Mouse (Mus musculus) adipocyte (in vitro differentiated cells): Measurements from ENCODE around the gene Sort1.
A peak's percentile ranks its signal among the peaks of the same experiment; 100 is the strongest.

ENCODE experiments used
- DNase-seq: peaks from one replicate; pipeline ENCODE4 v3.0.0-alpha.2; 2016; ENCODE audit warnings: low spot score

Gene Sort1

DNA sequence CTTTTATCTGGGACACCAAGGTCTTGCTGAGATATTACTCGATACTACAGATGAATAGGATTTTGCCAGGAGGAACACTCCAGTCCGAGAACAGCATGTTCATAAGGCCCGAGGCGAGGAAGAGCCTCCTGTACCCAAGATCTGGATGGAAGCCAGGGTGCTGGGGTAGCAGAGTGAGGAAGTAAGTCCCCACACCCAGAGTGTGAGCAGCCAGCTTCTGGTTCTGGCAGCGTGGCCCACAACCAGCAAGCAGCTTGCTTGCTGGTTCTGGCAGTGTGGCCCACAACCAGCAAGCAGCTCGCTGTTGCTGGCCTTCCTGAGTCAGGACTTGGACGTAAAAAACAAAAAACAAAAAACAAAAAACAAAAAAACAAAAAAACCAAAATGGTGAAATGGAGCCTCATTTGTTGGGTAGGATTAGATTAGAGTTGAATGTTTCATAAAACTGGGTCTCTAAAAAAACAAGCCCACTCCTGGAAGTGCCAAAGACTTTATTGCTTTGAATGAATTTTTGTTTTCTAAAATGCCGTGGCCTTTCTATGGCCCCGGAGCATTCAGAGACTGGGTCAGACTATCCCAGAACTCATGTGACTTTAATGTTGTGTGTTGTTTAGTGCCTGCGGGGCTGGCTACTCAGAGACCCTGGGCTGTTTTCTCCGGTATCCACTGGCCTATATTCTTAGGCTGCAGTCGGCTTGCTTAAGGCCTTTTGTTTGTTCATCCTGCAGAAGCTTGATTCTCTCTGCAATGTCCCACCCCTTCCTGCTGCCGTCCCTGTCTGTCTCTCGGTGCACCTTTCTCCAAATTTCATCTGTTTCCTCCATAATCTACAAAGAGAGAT lies 11.7 kb downstream of the Sort1 start:
- peak; percentile 47 for DNase-seq

DNA sequence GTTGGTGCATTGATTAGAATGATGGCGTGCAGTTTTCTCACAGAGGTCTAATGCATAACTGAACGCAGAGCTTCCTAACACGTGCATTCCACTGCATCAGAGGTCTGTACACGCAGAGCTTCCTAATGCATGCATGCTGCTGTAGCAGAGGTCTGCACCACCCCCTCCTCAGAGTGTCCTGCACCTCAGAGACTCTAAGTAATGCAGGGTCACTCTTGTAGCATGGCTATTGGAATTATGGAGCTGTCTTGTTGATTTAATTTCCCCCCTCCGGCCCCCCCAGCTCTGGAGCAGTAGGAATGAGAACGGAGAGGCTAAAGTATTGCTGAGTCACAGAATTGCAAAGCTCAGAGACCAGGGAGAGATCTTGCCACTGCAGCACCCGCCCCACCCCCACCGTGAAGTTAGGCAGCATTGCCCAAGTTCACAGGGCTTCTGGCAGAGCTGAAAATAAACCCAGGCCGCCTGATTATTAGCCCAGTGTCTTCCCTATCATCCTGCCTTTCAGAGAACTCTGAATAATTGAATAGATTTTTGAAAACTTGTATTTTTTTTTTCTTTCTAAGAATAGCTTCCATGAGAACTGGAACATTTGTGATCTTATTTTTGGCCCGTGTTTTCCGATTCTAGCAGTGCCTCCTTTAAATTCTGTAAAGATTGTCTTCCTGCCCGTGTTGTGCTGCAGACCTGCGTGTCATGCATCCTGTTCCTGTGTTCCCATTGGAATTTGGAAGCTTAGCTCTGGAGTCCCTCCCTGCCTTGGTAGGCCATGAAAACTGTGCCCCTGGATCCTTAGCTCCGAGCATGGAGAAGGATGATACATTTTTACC lies 12.6 kb downstream of the Sort1 start:
- peak; percentile 89 for DNase-seq

DNA sequence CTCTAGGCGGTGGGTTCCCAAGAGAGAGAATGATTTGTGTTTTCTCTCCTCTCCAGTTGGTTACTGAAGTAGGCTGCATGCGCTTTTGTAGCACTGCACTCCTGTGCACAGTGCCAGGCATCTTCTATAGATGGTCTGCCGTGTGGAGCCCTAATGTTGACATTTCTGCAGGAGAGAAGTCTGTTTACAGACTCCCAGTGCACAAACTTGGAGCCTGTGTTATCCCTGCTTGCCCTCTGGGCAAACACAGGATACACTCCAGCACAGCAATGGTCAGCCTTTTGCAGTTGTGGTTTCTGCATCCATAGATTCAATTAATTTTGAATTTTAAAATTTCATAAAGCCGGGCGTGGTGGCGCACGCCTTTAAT lies 13.2 kb downstream of the Sort1 start:
- DNase-seq = no peak

DNA sequence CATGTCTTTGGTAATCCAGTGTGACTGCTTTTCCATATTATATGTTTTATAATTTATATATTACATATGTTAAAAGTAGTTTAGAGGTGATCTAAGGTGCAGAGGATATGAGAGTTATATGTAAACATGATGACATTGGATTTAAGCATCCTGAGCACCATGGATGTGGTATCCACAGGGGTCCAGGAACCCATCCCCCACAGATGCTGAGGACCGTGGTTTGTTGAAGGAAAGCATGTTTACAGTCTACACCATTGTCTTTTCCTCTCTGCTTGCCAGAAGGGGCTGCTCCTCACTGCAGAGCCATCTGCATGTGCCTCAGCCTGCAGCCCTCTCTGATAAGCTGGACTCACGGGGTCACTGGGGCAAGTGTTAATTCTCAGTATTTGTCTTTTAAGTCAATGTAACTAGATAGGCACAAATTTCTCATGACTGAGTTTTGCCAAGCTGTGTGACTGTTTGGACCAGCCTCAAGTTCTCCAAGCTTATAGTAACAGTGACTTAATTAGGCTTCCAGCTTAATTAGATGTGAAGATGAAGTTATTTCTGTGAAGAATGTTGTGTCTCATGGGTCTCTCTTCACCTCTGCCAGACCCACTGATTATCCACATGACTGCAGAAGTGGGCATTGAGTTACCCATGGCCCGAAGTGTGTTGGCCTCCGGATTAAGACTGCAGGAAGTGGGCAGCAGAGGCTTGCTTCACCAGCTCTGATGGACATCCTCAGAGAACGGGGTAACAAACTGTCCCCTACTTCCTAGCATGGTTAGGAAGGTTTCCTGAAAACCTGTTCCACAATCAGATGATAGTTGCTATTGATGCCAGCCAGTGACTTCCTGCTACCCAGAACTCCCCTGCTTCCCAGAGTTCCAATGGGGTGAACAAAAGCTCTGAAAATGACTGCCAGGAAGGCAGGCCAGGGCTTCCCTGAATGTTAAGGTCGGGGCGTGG lies 14.0 kb downstream of the Sort1 start:
- DNase-seq = no peak

DNA sequence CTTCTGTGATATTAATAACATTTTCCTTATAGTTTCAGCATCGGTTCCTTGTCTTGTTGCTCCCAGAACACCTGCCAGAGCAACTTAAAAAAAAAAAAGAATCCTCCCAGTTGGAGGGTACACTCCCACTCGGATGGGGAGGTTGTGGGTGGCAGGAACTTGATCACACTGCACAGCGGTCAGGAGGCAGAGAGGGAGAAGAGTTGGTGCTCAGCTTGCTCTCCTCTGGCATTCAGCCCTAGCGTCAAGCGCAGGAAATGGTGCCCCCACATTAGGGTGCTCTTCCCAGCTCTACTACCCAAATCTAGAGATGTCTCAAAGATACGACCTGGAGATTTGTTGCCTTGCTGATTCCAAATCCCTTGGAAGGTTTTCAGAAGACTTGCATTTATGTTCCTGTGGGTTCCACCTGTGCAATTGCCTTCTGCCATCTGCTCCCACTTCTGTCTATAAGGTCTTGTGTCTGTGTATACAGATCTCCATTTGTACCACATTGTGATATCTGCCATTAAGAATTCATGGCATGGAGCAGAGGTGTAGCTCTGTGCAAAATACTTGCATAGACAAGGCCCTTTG lies 16.7 kb downstream of the Sort1 start:
- DNase-seq = no peak

DNA sequence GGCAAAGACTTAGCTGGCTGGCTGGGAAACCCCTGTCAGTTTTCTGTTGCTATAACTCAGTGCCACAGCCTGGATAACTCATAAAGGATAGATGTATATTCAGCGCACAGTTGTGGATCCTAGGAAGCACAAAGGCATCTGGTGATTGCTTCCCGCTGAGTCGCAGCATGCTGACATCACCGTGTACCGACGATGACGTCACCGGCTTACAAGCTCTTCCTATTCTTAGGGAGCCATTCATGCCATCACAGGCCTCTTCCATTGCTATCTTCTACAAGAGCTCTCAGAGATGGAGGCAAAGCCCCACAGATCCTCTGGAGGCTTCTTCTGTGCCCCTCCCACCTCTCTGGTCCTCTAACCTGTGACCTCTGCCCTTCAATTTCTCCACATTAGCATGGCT lies 19.8 kb downstream of the Sort1 start:
- no peak for DNase-seq

DNA sequence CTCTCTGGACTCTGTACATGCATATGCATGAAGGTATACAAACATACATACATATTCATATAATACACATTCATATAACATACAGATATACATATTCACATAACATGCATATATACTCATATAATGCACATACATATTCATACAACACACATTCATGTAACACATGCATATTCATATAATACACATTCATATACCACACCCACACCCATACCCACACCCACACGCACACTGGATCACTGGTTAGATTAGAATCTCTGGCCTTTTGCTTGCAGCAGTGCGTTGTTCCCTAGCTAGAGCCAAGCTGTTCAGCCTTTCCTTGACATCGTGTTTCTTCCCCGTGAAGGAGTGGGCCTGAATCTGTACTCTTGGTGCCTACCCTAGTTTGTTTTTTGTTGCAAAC lies 20.9 kb downstream of the Sort1 start:
- DNase-seq = no peak

DNA sequence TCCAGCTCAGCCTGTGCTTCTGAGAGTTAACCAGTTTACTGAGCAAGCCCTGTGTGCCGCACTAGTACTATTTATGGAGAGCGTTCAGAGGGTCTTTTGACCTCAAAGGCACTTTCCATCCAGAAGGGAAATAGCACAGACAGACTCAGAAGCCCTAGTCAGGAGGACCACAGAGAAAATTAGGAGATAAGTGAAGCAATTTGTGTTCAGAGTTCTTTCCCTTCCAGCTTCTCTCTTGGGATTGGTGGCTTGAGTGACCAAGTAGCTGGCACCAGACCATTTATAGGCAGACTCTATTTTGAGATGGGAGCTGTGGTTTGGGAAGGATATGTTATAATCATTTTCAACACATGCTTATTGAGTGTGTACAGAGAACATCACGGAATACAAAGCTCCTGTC lies 22.5 kb downstream of the Sort1 start:
- DNase-seq = peak; percentile 79

DNA sequence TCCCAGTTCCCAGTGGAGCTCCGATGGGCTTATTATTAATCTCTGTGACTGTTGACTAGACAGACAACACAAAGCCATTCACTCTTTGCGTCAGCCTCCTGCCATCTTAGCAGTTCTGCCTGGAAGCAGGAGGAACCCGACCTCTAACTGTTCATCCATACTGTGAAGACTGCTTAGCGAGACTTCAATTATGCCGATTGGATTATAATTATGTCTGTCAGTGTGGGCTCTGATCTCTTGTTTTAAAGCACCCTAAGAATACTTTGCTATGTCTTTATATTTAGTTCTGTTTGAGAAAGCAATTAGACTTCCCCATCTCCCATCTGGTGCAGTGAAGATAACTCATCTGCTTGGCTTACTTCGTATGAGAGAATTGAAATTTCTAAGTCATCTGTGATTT lies 23.6 kb downstream of the Sort1 start:
- no peak for DNase-seq

DNA sequence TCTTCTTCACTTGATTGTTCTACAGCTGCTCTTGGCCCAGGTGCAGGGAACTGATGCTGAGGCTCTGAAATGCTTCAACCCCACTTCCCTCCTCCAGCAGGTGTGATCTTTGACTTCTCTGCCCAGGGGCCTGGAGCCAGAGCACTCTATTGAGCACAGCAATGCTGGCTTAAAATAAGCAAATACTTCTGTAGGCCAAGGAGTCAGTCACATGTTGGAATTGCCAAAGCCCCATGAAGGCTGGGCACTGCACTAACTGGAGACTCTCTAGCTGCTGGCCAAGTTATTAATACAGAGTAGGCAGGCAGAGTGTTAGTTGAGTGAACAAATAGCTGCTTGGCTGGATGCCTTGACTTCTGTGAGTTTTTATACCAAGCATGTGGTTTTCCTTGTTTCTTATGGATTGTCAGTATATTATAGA lies 27.0 kb downstream of the Sort1 start:
- DNase-seq = peak; percentile 95

DNA sequence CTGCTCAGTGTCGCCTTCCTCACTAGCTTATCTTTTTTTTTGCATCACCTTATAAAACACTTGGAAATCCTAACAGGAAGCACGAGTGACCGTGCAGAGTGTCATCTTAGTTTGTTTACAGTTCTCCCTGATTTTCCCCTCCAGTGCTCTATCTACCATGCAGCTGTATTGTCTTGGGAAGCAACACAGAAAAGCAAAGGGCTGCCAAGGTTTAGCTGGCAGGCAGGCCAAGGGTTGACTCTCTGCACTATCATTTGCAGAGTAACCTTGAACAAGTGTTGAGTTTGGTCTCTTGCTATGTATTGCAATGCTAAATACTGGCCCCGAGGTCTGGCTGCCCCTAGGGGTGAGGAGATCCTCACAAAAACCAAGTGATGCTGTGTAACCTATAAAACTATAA lies 27.8 kb downstream of the Sort1 start:
- DNase-seq = peak; percentile 85

DNA sequence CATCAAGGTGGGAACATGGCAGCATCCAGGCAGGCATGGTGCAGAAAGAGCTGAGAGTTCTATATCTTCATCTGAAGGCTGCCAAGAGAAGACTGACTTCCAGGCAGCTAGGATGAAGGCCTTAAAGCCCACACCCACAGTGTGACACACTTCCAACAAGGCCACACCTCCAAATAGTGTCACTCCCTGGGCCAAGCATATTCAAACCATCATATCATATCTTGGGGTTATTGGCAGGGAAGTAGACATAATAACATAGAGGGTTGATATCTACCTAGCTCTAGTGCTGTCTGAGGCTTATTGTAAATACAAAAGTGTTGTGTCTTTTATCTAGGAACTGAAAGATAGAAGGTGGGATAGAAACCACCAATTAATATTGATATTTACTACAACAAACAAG lies 28.5 kb downstream of the Sort1 start:
- DNase-seq = no peak

DNA sequence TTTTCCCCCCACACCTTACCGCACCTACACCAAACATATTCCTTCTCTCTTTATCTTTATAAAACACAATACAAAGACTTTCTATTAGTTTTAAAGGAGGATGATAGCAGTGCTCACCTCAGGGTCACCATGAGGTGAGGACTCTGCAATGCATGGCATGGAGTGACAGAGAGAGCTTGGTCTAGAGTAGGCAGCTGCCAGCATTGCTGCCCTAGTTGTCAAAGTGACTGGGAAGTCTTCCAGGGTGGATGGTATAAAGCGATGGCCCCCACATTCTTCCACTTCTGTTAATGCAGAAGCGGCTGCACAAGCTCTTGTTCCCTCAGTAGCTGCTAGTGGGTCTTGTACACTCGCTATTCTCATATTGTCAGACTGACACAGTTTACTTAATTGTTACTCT lies 29.3 kb downstream of the Sort1 start:
- no peak for DNase-seq

DNA sequence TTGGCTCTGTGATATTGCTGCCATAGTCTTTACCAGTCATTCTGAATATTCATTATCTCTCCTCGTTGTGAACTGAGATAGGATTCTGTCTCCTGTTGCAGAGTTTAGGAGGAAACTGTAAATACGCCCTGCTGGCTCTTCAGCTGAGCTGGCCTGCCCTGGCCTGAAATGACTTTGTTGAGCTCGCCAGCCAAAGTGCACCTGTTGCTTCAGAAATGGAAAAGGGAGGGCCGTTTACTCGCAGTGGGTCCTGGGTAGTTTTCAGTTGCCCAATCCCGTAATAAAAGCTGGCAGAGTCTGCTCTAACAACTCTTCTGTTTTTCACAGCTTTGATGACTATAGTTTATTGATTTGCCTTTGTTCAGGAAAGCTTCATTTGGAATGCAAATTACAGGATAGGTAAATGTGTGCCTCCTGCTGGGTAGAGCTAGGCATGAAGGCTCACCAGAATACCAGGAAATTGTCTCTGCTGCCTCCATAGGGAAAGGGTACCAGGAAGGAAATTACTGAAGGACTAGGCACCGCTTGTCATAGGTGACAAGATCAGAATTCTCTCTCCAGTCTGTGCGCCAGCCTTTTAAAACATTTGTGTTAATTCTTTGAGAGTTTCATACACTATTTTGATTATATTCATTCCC lies 30.3 kb downstream of the Sort1 start:
- DNase-seq = no peak

DNA sequence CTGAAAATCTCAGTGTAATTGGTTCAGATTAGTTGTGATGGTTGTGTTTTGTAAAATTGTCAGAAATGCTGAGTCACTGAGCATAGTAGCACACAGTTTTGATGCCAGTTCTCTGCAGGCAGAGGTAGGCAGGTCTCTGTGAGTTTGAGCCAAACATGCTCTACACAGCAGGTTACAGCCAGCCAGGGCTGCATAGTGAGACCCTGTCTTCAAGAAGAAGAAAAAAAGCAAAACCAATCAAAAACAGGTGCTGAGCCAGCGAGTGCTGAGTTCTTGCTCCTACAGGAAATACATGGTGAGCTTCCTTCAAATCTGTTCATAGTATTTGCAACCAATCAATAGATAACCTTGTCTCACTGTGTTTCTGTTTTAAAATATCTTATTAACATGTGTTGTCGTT lies 34.6 kb downstream of the Sort1 start:
- no peak for DNase-seq

DNA sequence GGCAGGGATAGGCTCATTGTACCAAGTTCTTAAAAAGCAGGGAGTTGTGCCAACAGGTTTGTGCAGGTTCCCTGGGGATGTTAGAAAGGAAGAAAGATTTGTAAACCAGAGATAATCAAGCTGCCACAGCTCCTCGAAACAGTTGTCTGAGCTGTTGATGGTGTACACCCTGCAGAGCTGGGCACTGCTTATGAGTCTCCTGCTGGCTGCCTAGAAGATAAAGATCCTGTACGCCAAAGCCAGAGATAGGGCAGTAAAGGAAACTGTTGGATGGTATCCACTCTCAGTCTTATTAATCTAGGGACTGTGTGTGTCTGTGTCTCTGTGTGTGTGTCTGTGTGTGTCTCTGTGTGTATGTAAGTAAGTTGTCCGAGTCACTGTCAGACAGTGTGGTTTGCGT lies 37.8 kb downstream of the Sort1 start:
- DNase-seq = no peak

DNA sequence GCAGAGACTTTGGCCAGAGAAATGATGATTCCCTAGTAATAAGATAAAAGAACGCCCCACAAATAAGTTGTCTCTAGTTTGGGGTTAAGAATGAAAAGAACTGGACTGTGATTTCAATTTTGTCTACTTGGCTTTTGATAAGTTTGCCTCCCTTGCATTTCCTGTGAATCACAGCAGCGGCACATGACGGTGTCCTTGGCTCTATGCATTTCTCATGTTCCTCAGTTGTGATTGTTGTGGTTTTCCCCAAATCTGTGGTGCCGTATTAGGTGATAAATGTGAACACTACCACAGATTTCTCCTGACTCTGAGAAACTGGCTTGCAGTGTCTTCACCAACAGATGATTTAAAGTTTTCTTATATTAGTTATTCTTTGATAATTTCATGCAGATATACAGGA lies 38.3 kb downstream of the Sort1 start:
- no peak for DNase-seq

DNA sequence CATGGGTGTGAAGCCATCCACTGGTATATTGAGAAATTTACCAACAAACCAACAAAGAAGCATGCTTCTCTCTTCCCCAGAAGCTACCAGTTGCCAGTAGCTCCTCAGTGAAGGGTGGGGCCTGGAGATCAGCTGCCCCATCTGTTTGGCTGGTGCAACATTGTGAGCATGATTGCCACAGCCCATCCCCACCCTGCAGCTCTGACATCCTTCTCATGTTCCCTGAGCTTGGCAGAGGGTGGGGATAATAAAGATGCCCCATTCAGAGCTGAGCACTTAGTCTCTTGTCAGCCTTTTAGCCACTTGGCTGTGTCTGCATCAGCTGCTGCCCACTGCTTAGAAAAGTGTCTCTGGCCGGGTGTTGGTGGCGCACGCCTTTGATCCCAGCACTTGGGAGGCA lies 39.1 kb downstream of the Sort1 start:
- peak; percentile 46 for DNase-seq

DNA sequence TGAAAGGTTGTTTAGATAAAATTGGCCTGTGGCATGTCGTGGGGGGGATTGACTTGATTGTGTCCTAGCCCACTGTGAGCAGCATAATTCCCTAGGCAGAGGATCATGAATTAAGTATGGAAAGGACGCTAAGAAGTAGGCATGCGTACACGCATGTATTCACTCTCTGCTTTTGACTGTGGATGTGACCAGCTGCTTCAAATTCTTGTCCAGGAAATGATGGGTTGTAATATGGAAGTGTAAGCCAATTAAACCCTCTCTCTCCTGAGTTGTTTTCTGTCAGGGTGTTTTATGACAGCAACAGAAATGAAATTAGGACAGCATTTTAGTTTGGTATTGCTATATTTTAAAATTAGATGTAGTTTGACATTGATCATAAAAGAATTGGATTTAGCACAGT lies 41.0 kb downstream of the Sort1 start:
- DNase-seq = no peak

DNA sequence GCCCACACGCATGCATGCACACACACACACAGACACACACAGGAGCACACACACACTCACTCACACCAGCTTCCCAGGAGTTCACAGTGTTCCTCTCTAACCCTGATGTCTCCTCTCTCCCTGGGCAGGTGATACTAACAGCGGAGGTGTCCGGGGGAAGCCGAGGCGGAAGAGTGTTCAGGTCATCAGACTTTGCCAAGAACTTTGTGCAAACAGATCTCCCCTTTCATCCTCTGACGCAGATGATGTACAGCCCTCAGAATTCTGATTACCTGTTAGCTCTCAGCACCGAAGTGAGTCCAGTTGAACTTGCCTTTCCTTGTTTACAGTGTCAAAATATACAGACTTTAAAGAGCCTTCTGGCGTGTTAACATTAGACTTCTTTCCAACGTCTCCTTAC lies 41.6 kb downstream of the Sort1 start:
- no peak for DNase-seq

DNA sequence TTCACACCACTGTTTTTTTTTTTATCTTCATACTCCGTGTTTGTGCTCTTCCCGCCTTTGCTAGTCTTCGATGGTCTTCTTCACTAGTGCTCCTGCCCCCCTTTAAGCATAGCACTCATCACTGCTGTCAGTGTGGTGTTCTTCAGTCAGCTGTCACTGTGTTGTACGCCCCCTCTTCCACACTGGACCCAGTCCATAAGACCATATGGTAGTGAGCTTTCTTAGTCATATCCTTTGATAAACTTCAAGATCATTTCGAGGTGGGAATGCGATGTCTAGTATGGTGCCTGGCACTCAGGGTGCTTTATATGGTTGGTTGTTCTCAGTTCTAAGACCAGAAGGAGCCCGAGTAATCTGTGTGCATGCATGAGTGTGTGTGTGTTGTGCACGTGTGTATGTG lies 43.4 kb downstream of the Sort1 start:
- DNase-seq = no peak

DNA sequence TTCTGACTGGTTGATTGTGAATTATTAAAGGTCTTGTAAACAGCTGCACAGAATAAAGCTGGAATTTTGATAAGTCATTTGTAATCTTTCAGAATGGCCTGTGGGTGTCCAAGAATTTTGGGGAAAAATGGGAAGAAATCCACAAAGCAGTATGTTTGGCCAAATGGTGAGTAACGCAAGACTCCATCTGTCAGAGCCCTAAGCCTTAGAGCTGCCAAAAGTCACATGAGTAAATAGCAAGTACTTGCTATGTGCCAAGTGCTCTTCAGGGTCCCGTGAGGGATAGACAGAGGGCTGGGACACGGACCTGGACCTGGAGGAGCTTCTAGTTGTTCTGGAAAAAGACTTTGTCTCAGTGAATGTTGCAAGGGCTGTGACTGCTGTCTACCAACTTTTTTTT lies 44.0 kb downstream of the Sort1 start:
- peak; percentile 79 for DNase-seq
